Mouse (Mus musculus) testis, adult 2 months (tissue): ENCODE measurements at regions not wholly inside any gene's neighbourhood (a gene's known extent, or its start where the extent isn't known, plus 50 kb on each side); places are given as distances from the start of the nearest gene placed in this dataset.

Experiments used
- H3K27ac ChIP-seq: fragments of 200-500 bp; 2 replicates; pipeline ENCODE4 v1.5.1; 2012; ENCODE audit warnings: low read depth, low read length; ENCODE audit not compliant: control insufficient read depth, insufficient read depth
- H3K27me3 ChIP-seq: fragments of 200-500 bp; 2 replicates; pipeline ENCODE4 v1.6.1; 2012; ENCODE audit warnings: mild to moderate bottlenecking, low read length, moderate library complexity; ENCODE audit not compliant: control insufficient read depth, insufficient read depth
- H3K36me3 ChIP-seq: fragments of 200-500 bp; 2 replicates; pipeline ENCODE4 v1.6.1; 2012; ENCODE audit warnings: mild to moderate bottlenecking, low read length; ENCODE audit not compliant: control insufficient read depth, insufficient read depth
- H3K4me1 ChIP-seq: fragments of 200-500 bp; 2 replicates; pipeline ENCODE4 v1.6.1; 2012; ENCODE audit warnings: low read length; ENCODE audit not compliant: control insufficient read depth, insufficient read depth
- H3K4me3 ChIP-seq: fragments of 200-500 bp; 2 replicates; pipeline ENCODE4 v1.5.1; 2012; ENCODE audit warnings: low read depth, mild to moderate bottlenecking, low read length, moderate library complexity, mixed read lengths; ENCODE audit not compliant: control insufficient read depth
- CTCF ChIP-seq: fragments of 200-500 bp; IDR thresholded peaks from 2 replicates; pipeline ENCODE4 v1.5.1; 2012; ENCODE audit warnings: low read depth, mild to moderate bottlenecking, inconsistent platforms, low read length, moderate library complexity; ENCODE audit not compliant: control insufficient read depth, insufficient read depth, insufficient replicate concordance
- POLR2A ChIP-seq: fragments of 200-500 bp; IDR thresholded peaks from 2 replicates; pipeline ENCODE4 v1.6.1; 2012; ENCODE audit warnings: low read depth, mild to moderate bottlenecking, inconsistent platforms, low read length, moderate library complexity; ENCODE audit not compliant: control insufficient read depth

GRCm38 (mm10) chr3:52567606-52568372, 299.7 kb downstream of the Foxo1 start:
- Histone ChIP-seq H3K4me3 (no peak overlapping the region), H3K4me1 (no peaks in the 10 kb centered on the region), H3K36me3 (no peaks in the 10 kb centered on the region), H3K27ac (no peak overlapping the region), H3K27me3 (no peaks in the 10 kb centered on the region)
- no peak for TF ChIP-seq POLR2A
- no peak for TF ChIP-seq CTCF

GRCm38 (mm10) chr3:52563595-52563994, 295.5 kb downstream of the Foxo1 start:
- Histone ChIP-seq H3K27me3 (no peaks in the 10 kb centered on the region), H3K27ac (no peak overlapping the region), H3K4me3 (no peak overlapping the region), H3K36me3 (no peaks in the 10 kb centered on the region), H3K4me1 (no peaks in the 10 kb centered on the region)
- TF ChIP-seq CTCF (no peak), POLR2A (no peak)

- TF ChIP-seq CTCF (no peak), POLR2A (no peak)
- Histone ChIP-seq H3K27me3 (no peaks in the 10 kb centered on the region), H3K4me1 (no peaks in the 10 kb centered on the region), H3K4me3 (no peak overlapping the region), H3K27ac (no peak overlapping the region), H3K36me3 (no peaks in the 10 kb centered on the region)
Measured at GRCm38 (mm10) chr3:52562816-52563215, 294.7 kb downstream of the Foxo1 start.

DNA sequence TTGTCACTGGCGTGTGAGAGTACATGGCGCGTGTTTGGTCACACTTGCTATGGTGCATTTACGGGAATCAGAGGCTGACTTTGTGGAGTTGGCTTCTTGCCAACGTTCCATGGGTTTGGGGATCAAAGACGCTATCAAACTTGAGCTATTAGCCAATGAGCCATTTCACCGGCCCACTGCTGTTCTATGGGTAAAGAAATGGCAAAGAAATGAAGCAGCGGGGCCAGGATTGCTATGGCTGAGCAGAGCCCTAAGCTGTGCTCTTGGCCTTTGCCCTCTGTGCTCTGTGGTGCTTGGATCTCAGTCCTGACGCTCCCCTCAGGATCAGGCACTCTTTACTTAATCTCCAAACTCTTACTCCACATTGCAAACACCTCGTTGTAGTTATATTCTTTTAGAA, 291.3 kb downstream of the Foxo1 start:
- Histone ChIP-seq H3K4me1 (no peaks in the 10 kb centered on the region), H3K27me3 (no peaks in the 10 kb centered on the region), H3K36me3 (no peaks in the 10 kb centered on the region), H3K4me3 (no peak overlapping the region), H3K27ac (no peak overlapping the region)
- TF ChIP-seq CTCF (no peak), POLR2A (no peak)

- H3K36me3 ChIP-seq = no peaks in the 10 kb centered on the region
- no peak overlapping the region for H3K27ac ChIP-seq
- no peak for TF ChIP-seq POLR2A
- no peak for TF ChIP-seq CTCF
- no peaks in the 10 kb centered on the region for H3K4me1 ChIP-seq
- no peak overlapping the region for H3K4me3 ChIP-seq
- H3K27me3 ChIP-seq = no peaks in the 10 kb centered on the region
Measured at GRCm38 (mm10) chr3:52558765-52559164, 290.6 kb downstream of the Foxo1 start.

- Histone ChIP-seq H3K27ac (no peak overlapping the region), H3K4me1 (no peaks in the 10 kb centered on the region), H3K27me3 (no peaks in the 10 kb centered on the region), H3K4me3 (no peak overlapping the region), H3K36me3 (no peaks in the 10 kb centered on the region)
- TF ChIP-seq POLR2A (no peak), CTCF (no peak)
Measured at GRCm38 (mm10) chr3:52557296-52557695, 289.2 kb downstream of the Foxo1 start.

DNA sequence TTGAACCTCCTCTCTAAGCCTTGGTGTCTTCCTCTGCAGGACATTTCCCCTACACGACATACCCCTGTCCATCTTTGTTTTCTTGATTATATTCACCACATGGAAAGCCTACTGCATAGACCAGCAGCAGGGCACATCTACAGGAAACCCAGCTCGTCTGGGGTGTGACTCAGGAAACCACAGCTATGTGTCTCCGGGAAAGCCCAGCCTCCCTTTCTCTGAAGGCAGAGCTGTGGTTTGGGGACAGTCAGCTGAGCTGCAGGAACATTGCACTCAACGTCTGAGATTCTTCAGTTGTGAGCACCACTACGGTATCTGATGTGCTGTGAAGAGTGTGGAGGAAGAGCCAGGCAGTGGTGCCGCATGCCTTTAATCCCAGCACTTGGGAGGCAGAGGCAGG, 286.9 kb downstream of the Foxo1 start:
- H3K36me3 ChIP-seq = no peaks in the 10 kb centered on the region
- H3K4me1 ChIP-seq = no peaks in the 10 kb centered on the region
- H3K27ac ChIP-seq = no peak overlapping the region
- no peaks in the 10 kb centered on the region for H3K27me3 ChIP-seq
- no peak overlapping the region for H3K4me3 ChIP-seq
- no peak for TF ChIP-seq POLR2A
- no peak for TF ChIP-seq CTCF
